Mouse (Mus musculus): ENCODE results near the gene Odf4. TPM values are rescaled to one million over a fixed set of nuclear protein-coding genes. Genes with fewer than 3 reads are reported as not detected.
A peak's percentile ranks its signal among the peaks of the same experiment; 100 is the strongest.
"Not testable (repeated sequence)": the region's sequence is repeated elsewhere in the genome, so short reads cannot be mapped to it uniquely, and the experiment has no call there.

The Odf4 gene
- polyA plus RNA-seq, 1 experiment from 2014 or later, result 0.56 TPM

- ATAC-seq (ENCODE audit: low FRiP score), result no peak
- no peak overlapping the region for H3K4me3 ChIP-seq (replicated peaks; ENCODE audit: low read length)
- no peak for DNase-seq (ENCODE audit: low spot score)
- H3K9ac ChIP-seq, result no peak overlapping the region
- 61% methylated on average over 1 of the region's 1 CpGs for WGBS
- H3K27ac ChIP-seq, result no peak overlapping the region
- H3K4me1 ChIP-seq (replicated peaks; ENCODE audit: control insufficient read depth, insufficient read depth, low read length), result 0 out of 2 replicates have a peak, but pooled peaks cover 12% of the 10 kb centered on the region
- H3K27me3 ChIP-seq (ENCODE audit: control insufficient read depth, insufficient read depth, low read length), result no peaks in the 10 kb centered on the region
- peak overlapping the region; percentile 76; the same call in 1 of the 2 replicates for H3K4me2 ChIP-seq (replicated peaks)
- H3K36me3 ChIP-seq (replicated peaks; ENCODE audit: control insufficient read depth, insufficient read depth), result no peaks in the 10 kb centered on the region
- H3K9me3 ChIP-seq (ENCODE audit: control insufficient read depth, low read length), result no peaks in the 10 kb centered on the region
These were observed 39.7 kb upstream of the Odf4 start for GRCm38 (mm10) chr11:68966554-68966953.

- no peak overlapping the region for H3K27ac ChIP-seq
- no peaks in the 10 kb centered on the region for H3K36me3 ChIP-seq (replicated peaks; ENCODE audit: control insufficient read depth, insufficient read depth)
- DNase-seq (ENCODE audit: low spot score), result peak; percentile 60
- H3K9ac ChIP-seq, result no peak overlapping the region
- 29% methylated on average over 3 of the region's 3 CpGs for WGBS
- H3K4me3 ChIP-seq (replicated peaks; ENCODE audit: low read length), result no peak overlapping the region
- H3K4me2 ChIP-seq (replicated peaks), result no peak overlapping the region
- H3K27me3 ChIP-seq (ENCODE audit: control insufficient read depth, insufficient read depth, low read length), result no peaks in the 10 kb centered on the region
- ATAC-seq (ENCODE audit: low FRiP score), result no peak
- 0 out of 2 replicates have a peak, but pooled peaks cover 12% of the 10 kb centered on the region for H3K4me1 ChIP-seq (replicated peaks; ENCODE audit: control insufficient read depth, insufficient read depth, low read length)
- H3K9me3 ChIP-seq (ENCODE audit: control insufficient read depth, low read length), result no peaks in the 10 kb centered on the region
These were observed 39.0 kb upstream of the Odf4 start for GRCm38 (mm10) chr11:68965845-68966244.

- no peak for ATAC-seq (ENCODE audit: low FRiP score)
- H3K27me3 ChIP-seq (ENCODE audit: control insufficient read depth, insufficient read depth, low read length), result no peaks in the 10 kb centered on the region
- H3K27ac ChIP-seq, result no peak overlapping the region
- no peak overlapping the region for H3K4me2 ChIP-seq (replicated peaks)
- H3K4me1 ChIP-seq (replicated peaks; ENCODE audit: control insufficient read depth, insufficient read depth, low read length), result 0 out of 2 replicates have a peak, but pooled peaks cover 12% of the 10 kb centered on the region
- H3K36me3 ChIP-seq (replicated peaks; ENCODE audit: control insufficient read depth, insufficient read depth), result no peaks in the 10 kb centered on the region
- H3K9ac ChIP-seq, result no peak overlapping the region
- H3K4me3 ChIP-seq (replicated peaks; ENCODE audit: low read length), result no peak overlapping the region
- no peak for DNase-seq (ENCODE audit: low spot score)
- H3K9me3 ChIP-seq (ENCODE audit: control insufficient read depth, low read length), result no peaks in the 10 kb centered on the region
These were observed 38.2 kb upstream of the Odf4 start for GRCm38 (mm10) chr11:68965050-68965449.

- Histone ChIP-seq H3K9ac (no peak overlapping the region), H3K4me3 (replicated peaks; ENCODE audit: low read length) (no peak overlapping the region), H3K4me2 (replicated peaks) (no peak overlapping the region), H3K27me3 (ENCODE audit: control insufficient read depth, insufficient read depth, low read length) (no peaks in the 10 kb centered on the region), H3K9me3 (ENCODE audit: control insufficient read depth, low read length) (no peaks in the 10 kb centered on the region), H3K36me3 (replicated peaks; ENCODE audit: control insufficient read depth, insufficient read depth) (no peaks in the 10 kb centered on the region), H3K27ac (no peak overlapping the region), H3K4me1 (replicated peaks; ENCODE audit: control insufficient read depth, insufficient read depth, low read length) (0 out of 2 replicates have a peak, but pooled peaks cover 6% of the 10 kb centered on the region)
- no peak for ATAC-seq (ENCODE audit: low FRiP score)
- no peak for DNase-seq (ENCODE audit: low spot score)
- 88% methylated on average over 2 of the region's 2 CpGs for WGBS
These were observed 36.5 kb upstream of the Odf4 start for GRCm38 (mm10) chr11:68963405-68963804.

- ATAC-seq (ENCODE audit: low FRiP score); H3K27me3 ChIP-seq (ENCODE audit: control insufficient read depth, insufficient read depth, low read length); H3K27ac ChIP-seq; DNase-seq (ENCODE audit: low spot score); H3K36me3 ChIP-seq (replicated peaks; ENCODE audit: control insufficient read depth, insufficient read depth); H3K9me3 ChIP-seq (ENCODE audit: control insufficient read depth, low read length); H3K4me3 ChIP-seq (replicated peaks; ENCODE audit: low read length); H3K4me1 ChIP-seq (replicated peaks; ENCODE audit: control insufficient read depth, insufficient read depth, low read length); H3K9ac ChIP-seq; H3K4me2 ChIP-seq (replicated peaks): not testable (repeated sequence)
- WGBS, result 27% methylated on average over 11 of the region's 11 CpGs
These were observed 35.3 kb upstream of the Odf4 start for GRCm38 (mm10) chr11:68962159-68962558.

GRCm38 (mm10) chr11:68961596-68961995 is 34.7 kb upstream of the Odf4 start:
- WGBS, result 79% methylated on average over 3 of the region's 3 CpGs
- H3K9ac ChIP-seq, result no peak overlapping the region
- ATAC-seq (ENCODE audit: low FRiP score) (no peak), DNase-seq (ENCODE audit: low spot score) (no peak)
- H3K4me1 ChIP-seq (replicated peaks; ENCODE audit: control insufficient read depth, insufficient read depth, low read length), result no peaks in the 10 kb centered on the region
- H3K4me2 ChIP-seq (replicated peaks), result no peak overlapping the region
- no peak overlapping the region for H3K27ac ChIP-seq
- H3K36me3 ChIP-seq (replicated peaks; ENCODE audit: control insufficient read depth, insufficient read depth), result no peaks in the 10 kb centered on the region
- no peaks in the 10 kb centered on the region for H3K9me3 ChIP-seq (ENCODE audit: control insufficient read depth, low read length)
- peaks cover 10% of the 10 kb centered on the region for H3K27me3 ChIP-seq (ENCODE audit: control insufficient read depth, insufficient read depth, low read length)
- no peak overlapping the region for H3K4me3 ChIP-seq (replicated peaks; ENCODE audit: low read length)

- Histone ChIP-seq H3K4me3 (replicated peaks; ENCODE audit: low read length) (no peak overlapping the region), H3K9me3 (ENCODE audit: control insufficient read depth, low read length) (no peaks in the 10 kb centered on the region), H3K27me3 (ENCODE audit: control insufficient read depth, insufficient read depth, low read length) (peaks cover 46% of the 10 kb centered on the region), H3K4me2 (replicated peaks) (no peak overlapping the region), H3K27ac (no peak overlapping the region), H3K36me3 (replicated peaks; ENCODE audit: control insufficient read depth, insufficient read depth) (no peaks in the 10 kb centered on the region), H3K9ac (no peak overlapping the region), H3K4me1 (replicated peaks; ENCODE audit: control insufficient read depth, insufficient read depth, low read length) (peaks cover 6% of the 10 kb centered on the region; the same call in 1 of the 2 replicates)
- DNase-seq (ENCODE audit: low spot score) (no peak), ATAC-seq (ENCODE audit: low FRiP score) (no peak)
- 93% methylated on average over 1 of the region's 1 CpGs for WGBS
These were observed 31.1 kb upstream of the Odf4 start for GRCm38 (mm10) chr11:68957971-68958370.

- WGBS, result 30% methylated on average over 8 of the region's 8 CpGs
- Histone ChIP-seq H3K27me3 (ENCODE audit: control insufficient read depth, insufficient read depth, low read length) (peaks cover 47% of the 10 kb centered on the region), H3K27ac (no peak within 1 kb of the TSS)
These were observed 30.4 kb upstream of the Odf4 start, which contains the start of gene Arhgef15 for GRCm38 (mm10) chr11:68957308-68957707. Arhgef15 (minus strand) TSS chr11:68957480.

GRCm38 (mm10) chr11:68956697-68957096 is 29.8 kb upstream of the Odf4 start:
- WGBS, result 40% methylated on average over 13 of the region's 13 CpGs

More at GRCm38 (mm10) chr11:68957308-68957707, 30.4 kb upstream of the Odf4 start, which contains the start of gene Arhgef15:
- Histone ChIP-seq H3K9me3 (ENCODE audit: control insufficient read depth, low read length) (no peaks in the 10 kb centered on the region), H3K4me2 (replicated peaks) (peak within 1 kb of the TSS; percentile 10; the same call in 1 of the 2 replicates), H3K4me1 (replicated peaks; ENCODE audit: control insufficient read depth, insufficient read depth, low read length) (peaks cover 6% of the 10 kb centered on the region; the same call in 1 of the 2 replicates), H3K4me3 (replicated peaks; ENCODE audit: low read length) (peak within 1 kb of the TSS; percentile 9; the same call in 1 of the 2 replicates), H3K36me3 (replicated peaks; ENCODE audit: control insufficient read depth, insufficient read depth) (no peaks in the 10 kb centered on the region), H3K9ac (no peak within 1 kb of the TSS)
- DNase-seq (ENCODE audit: low spot score) (no peak), ATAC-seq (ENCODE audit: low FRiP score) (no peak)

More at GRCm38 (mm10) chr11:68956697-68957096, 29.8 kb upstream of the Odf4 start:
- Histone ChIP-seq H3K9me3 (ENCODE audit: control insufficient read depth, low read length) (no peaks in the 10 kb centered on the region), H3K27ac (no peak overlapping the region), H3K4me1 (replicated peaks; ENCODE audit: control insufficient read depth, insufficient read depth, low read length) (peaks cover 6% of the 10 kb centered on the region; the same call in 1 of the 2 replicates), H3K36me3 (replicated peaks; ENCODE audit: control insufficient read depth, insufficient read depth) (no peaks in the 10 kb centered on the region), H3K9ac (no peak overlapping the region), H3K4me2 (replicated peaks) (peak overlapping the region; percentile 10; the same call in 1 of the 2 replicates), H3K4me3 (replicated peaks; ENCODE audit: low read length) (peak overlapping the region; percentile 9; the same call in 1 of the 2 replicates), H3K27me3 (ENCODE audit: control insufficient read depth, insufficient read depth, low read length) (peaks cover 47% of the 10 kb centered on the region)
- DNase-seq (ENCODE audit: low spot score) (no peak), ATAC-seq (ENCODE audit: low FRiP score) (no peak)

Data from hindbrain, embryonic 14.5 days (tissue).